Mouse (Mus musculus): ENCODE measurements around the gene Obsl1. TPM values are rescaled to one million over a fixed set of nuclear protein-coding genes. Genes with fewer than 3 reads are reported as not detected.

Obsl1 gene
- polyA plus RNA-seq, 2 experiments, result 108 to 315 TPM

DNA sequence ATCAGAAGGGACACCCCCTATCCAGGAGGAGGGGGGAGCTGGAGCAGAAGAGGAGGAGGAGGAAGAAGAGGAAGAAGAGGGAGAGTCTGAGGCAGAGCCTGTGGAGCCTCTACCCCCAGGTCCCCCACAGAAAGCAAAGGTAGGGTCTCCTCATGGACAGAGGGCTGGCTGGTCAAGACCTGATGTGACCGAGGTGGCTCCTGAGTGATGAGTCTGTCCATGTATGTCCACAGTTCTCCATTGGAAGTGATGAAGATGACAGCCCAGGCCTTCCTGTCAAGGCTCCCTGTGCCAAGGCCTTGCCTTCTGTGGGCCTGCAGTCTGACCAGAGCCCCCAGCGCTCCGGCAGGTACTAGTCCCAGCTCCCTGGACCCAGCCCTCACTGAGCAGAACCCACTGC is 41.8 kb upstream of the Obsl1 start:
- Histone ChIP-seq H3K9me3 (ENCODE audit: control insufficient read depth, low read length) (0 out of 2 replicates have a peak, but pooled peaks cover 1% of the 10 kb centered on the region), H3K36me3 (ENCODE audit: control insufficient read depth, insufficient read depth, low read length) (peaks cover 53% of the 10 kb centered on the region), H3K4me3 (replicated peaks; ENCODE audit: low read length) (no peak overlapping the region), H3K4me2 (replicated peaks; ENCODE audit: low read depth, low read length, severe bottlenecking) (no peak overlapping the region), H3K9ac (ENCODE audit: low read depth, low read length, severe bottlenecking) (no peak overlapping the region), H3K4me1 (ENCODE audit: control insufficient read depth, insufficient read depth, low read length) (peaks cover 12% of the 10 kb centered on the region), H3K27ac (replicated peaks; ENCODE audit: low read depth, low read length) (no peak overlapping the region), H3K27me3 (ENCODE audit: control insufficient read depth, insufficient read depth, low read length) (no peaks in the 10 kb centered on the region)
- no peak for ATAC-seq (ENCODE audit: low FRiP score, low read depth)
- 93% methylated on average over 3 of the region's 3 CpGs for WGBS
- DNase-seq (ENCODE audit: low spot score), result no peak
- no peak for TF ChIP-seq POLR2A (IDR thresholded peaks at IDR 0.05; ENCODE audit: borderline replicate concordance, extremely low read depth, insufficient read depth, insufficient read length)

DNA sequence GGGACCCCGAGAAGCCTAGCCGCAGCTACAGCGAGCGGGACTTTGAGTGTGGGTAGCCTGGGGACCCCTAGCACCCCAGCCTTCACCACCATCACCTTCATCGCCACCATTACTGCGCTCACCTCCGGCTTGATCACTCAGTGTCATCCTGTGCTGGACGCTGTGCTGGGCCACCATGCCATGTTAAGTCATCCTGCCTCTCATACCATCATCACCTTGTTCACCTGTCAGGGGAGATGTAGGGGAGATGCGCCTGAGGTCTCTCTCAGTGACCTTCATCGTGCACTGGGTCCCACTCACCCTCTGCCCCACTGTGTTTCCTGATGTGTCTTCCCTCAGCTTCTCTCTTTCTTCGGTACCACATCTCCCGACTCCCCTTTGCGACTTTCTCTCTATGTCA is 41.1 kb upstream of the Obsl1 start:
- WGBS, result 94% methylated on average over 9 of the region's 13 CpGs
- ATAC-seq (ENCODE audit: low FRiP score, low read depth) (no peak), DNase-seq (ENCODE audit: low spot score) (no peak)
- Histone ChIP-seq H3K9ac (ENCODE audit: low read depth, low read length, severe bottlenecking) (peak overlapping the region; percentile 86; the same call in 1 of the 2 replicates), H3K4me3 (replicated peaks; ENCODE audit: low read length) (peak overlapping the region; percentile 76), H3K27ac (replicated peaks; ENCODE audit: low read depth, low read length) (no peak overlapping the region), H3K27me3 (ENCODE audit: control insufficient read depth, insufficient read depth, low read length) (no peaks in the 10 kb centered on the region), H3K4me2 (replicated peaks; ENCODE audit: low read depth, low read length, severe bottlenecking) (peak overlapping the region; percentile 72), H3K4me1 (ENCODE audit: control insufficient read depth, insufficient read depth, low read length) (peaks cover 12% of the 10 kb centered on the region), H3K36me3 (ENCODE audit: control insufficient read depth, insufficient read depth, low read length) (peaks cover 45% of the 10 kb centered on the region), H3K9me3 (ENCODE audit: control insufficient read depth, low read length) (0 out of 2 replicates have a peak, but pooled peaks cover 6% of the 10 kb centered on the region)
- no peak for TF ChIP-seq POLR2A (IDR thresholded peaks at IDR 0.05; ENCODE audit: borderline replicate concordance, extremely low read depth, insufficient read depth, insufficient read length)

DNA sequence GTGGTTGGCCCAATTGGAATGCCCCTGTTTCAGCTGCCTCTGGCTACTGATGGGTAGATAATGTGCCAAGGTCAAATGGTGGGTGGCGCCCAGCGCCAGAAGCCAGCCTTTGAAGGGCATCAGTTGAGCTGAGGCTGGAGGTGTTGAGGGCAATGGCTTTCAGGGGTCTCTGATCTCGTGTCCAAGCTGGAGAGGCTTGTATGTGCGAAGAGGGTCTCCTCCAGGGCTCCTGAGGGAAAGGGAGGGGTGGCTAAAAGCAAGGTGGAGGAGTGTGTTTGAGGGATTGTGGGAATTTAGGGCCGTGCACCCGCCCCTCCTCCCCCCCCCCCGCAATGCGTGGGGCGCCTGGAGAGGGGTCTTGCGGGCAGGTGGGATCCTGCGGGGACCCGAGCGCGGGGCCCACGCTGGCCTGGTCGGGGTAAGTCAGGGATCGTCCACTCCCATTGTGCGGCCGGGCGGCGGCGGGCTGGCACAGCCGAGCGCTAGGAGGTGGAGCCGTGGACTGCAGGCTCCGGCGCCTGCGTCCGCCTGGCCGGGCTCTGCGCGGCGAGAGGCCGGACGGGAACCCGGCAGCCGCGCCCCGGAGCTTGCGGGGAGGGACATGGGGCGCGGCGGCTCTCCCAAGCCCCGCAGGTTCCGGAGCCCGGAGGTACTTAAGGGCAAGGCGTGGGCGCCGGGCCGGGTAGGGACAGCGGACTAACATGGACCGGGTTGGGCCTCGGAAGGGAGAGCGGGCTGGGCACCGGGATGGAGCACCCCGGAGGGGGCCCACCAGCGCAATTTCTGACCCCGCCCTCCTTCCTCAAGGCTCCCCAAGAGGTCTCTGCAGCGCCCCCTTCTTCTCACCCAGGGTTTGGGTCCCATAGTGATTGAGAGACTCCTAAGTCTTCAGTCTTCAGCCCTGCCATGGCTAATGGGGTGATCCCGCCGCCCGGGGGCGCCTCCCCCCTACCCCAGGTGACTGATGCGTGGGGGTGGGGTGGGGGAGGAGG is 40.0 kb upstream of the Obsl1 start, which contains the start of gene Slc4a3:
Gene Slc4a3 (plus strand): TSS at position 302 of the 992 bp plus-strand sequence.
- peak; percentile 61 for DNase-seq (ENCODE audit: low spot score)

DNA sequence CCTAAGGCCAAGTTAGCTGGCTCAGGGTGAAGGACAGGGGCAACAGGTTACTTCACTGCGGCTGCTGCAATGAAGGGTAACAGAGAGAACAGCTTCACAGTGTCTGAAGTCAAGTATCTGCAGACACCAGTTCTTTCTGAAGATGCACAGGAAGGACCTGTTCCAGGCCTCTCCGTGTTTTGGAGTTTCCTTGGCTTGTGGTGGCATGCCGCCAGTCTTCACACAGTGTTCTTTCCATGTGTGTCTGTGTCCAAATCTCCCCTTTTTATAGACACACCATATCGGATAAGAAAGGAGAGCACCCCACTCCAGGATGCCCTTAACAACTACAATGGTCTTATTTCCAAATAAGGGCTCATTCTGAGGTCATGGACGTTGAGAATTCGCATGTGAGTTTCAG is 38.1 kb upstream of the Obsl1 start:
- WGBS, result 88% methylated on average over 6 of the region's 6 CpGs
- H3K4me3 ChIP-seq (replicated peaks; ENCODE audit: low read length), result no peak overlapping the region
- no peak overlapping the region for H3K4me2 ChIP-seq (replicated peaks; ENCODE audit: low read depth, low read length, severe bottlenecking)
- 0 out of 2 replicates have a peak, but pooled peaks cover 6% of the 10 kb centered on the region for H3K9me3 ChIP-seq (ENCODE audit: control insufficient read depth, low read length)
- TF ChIP-seq POLR2A (IDR thresholded peaks at IDR 0.05; ENCODE audit: borderline replicate concordance, extremely low read depth, insufficient read depth, insufficient read length), result no peak
- H3K36me3 ChIP-seq (ENCODE audit: control insufficient read depth, insufficient read depth, low read length), result peaks cover 17% of the 10 kb centered on the region
- H3K4me1 ChIP-seq (ENCODE audit: control insufficient read depth, insufficient read depth, low read length), result peaks cover 12% of the 10 kb centered on the region
- H3K27me3 ChIP-seq (ENCODE audit: control insufficient read depth, insufficient read depth, low read length), result no peaks in the 10 kb centered on the region
- ATAC-seq (ENCODE audit: low FRiP score, low read depth) (no peak), DNase-seq (ENCODE audit: low spot score) (no peak)
- H3K27ac ChIP-seq (replicated peaks; ENCODE audit: low read depth, low read length), result no peak overlapping the region
- H3K9ac ChIP-seq (ENCODE audit: low read depth, low read length, severe bottlenecking), result no peak overlapping the region

More for the DNA sequence above, 40.0 kb upstream of the Obsl1 start, which contains the start of gene Slc4a3:
- Histone ChIP-seq H3K4me2 (replicated peaks; ENCODE audit: low read depth, low read length, severe bottlenecking) (peak within 1 kb of the TSS; percentile 72), H3K9ac (ENCODE audit: low read depth, low read length, severe bottlenecking) (peak within 1 kb of the TSS; percentile 86), H3K27me3 (ENCODE audit: control insufficient read depth, insufficient read depth, low read length) (no peaks in the 10 kb centered on the region), H3K27ac (replicated peaks; ENCODE audit: low read depth, low read length) (peak within 1 kb of the TSS; percentile 81), H3K4me1 (ENCODE audit: control insufficient read depth, insufficient read depth, low read length) (peaks cover 12% of the 10 kb centered on the region), H3K4me3 (replicated peaks; ENCODE audit: low read length) (peak within 1 kb of the TSS; percentile 76), H3K36me3 (ENCODE audit: control insufficient read depth, insufficient read depth, low read length) (peaks cover 34% of the 10 kb centered on the region), H3K9me3 (ENCODE audit: control insufficient read depth, low read length) (0 out of 2 replicates have a peak, but pooled peaks cover 6% of the 10 kb centered on the region)
- ATAC-seq (ENCODE audit: low FRiP score, low read depth), result peak; percentile 87
- 4% methylated on average over 21 of the region's 64 CpGs for WGBS
- TF ChIP-seq POLR2A (IDR thresholded peaks at IDR 0.05; ENCODE audit: borderline replicate concordance, extremely low read depth, insufficient read depth, insufficient read length), result peak; percentile 83; the same call in 1 of the 2 replicates

DNA sequence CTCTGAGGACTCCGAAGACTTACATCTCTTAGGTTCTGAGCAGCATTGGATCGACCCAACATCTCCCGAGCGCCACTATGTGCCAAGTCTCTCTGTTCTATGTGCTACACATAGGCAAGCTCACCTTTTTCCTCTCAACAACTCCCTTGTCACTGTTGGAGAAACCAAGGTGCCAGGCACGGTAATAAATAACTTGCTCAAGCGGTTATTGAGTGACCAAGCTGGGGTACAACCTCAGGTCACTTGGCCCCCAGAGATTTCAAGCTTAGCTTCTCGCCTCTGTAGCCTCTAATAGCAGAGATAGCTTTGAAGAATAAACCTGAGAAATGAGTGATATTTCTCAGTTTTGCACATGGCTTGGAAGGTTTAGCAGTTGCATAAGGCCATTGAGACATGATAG is 35.2 kb upstream of the Obsl1 start:
- ATAC-seq (ENCODE audit: low FRiP score, low read depth), result no peak
- 91% methylated on average over 7 of the region's 7 CpGs for WGBS
- Histone ChIP-seq H3K9me3 (ENCODE audit: control insufficient read depth, low read length) (0 out of 2 replicates have a peak, but pooled peaks cover 6% of the 10 kb centered on the region), H3K4me1 (ENCODE audit: control insufficient read depth, insufficient read depth, low read length) (peaks cover 4% of the 10 kb centered on the region), H3K27ac (replicated peaks; ENCODE audit: low read depth, low read length) (no peak overlapping the region), H3K27me3 (ENCODE audit: control insufficient read depth, insufficient read depth, low read length) (no peaks in the 10 kb centered on the region), H3K4me2 (replicated peaks; ENCODE audit: low read depth, low read length, severe bottlenecking) (no peak overlapping the region), H3K4me3 (replicated peaks; ENCODE audit: low read length) (no peak overlapping the region), H3K9ac (ENCODE audit: low read depth, low read length, severe bottlenecking) (no peak overlapping the region), H3K36me3 (ENCODE audit: control insufficient read depth, insufficient read depth, low read length) (peaks cover 4% of the 10 kb centered on the region; the same call in 1 of the 2 replicates)
- no peak for TF ChIP-seq POLR2A (IDR thresholded peaks at IDR 0.05; ENCODE audit: borderline replicate concordance, extremely low read depth, insufficient read depth, insufficient read length)
- no peak for DNase-seq (ENCODE audit: low spot score)

Measured in limb, embryonic 14.5 days (tissue).